Mouse (Mus musculus) gastrocnemius, postnatal 25 days (tissue): ENCODE measurements at regions not wholly inside any gene's neighbourhood (a gene's known extent, or its start where the extent isn't known, plus 50 kb on each side); places are given as distances from the start of the nearest gene placed in this dataset.
A peak's percentile ranks its signal among the peaks of the same experiment; 100 is the strongest.

Experiments used
- DNase-seq: peaks from one replicate; pipeline ENCODE4 v3.0.0; 2022

- DNase-seq = no peak
Observed at GRCm38 (mm10) chr11:63583321-63583720, 338.8 kb downstream of the Hs3st3b1 start.

GRCm38 (mm10) chr11:63585216-63585869 is 336.7 kb downstream of the Hs3st3b1 start:
- DNase-seq = no peak

GRCm38 (mm10) chr11:63620220-63620619 is 301.9 kb downstream of the Hs3st3b1 start:
- no peak for DNase-seq

- DNase-seq = no peak
Observed at GRCm38 (mm10) chr11:63630336-63630735, 291.8 kb downstream of the Hs3st3b1 start.

- DNase-seq = no peak
Observed at GRCm38 (mm10) chr11:63657057-63657456, 265.0 kb downstream of the Hs3st3b1 start.

GRCm38 (mm10) chr11:63665268-63665934 is 256.7 kb downstream of the Hs3st3b1 start:
- DNase-seq = no peak

GRCm38 (mm10) chr11:63670477-63670876 is 251.6 kb downstream of the Hs3st3b1 start:
- DNase-seq = no peak

- DNase-seq = no peak
Observed at GRCm38 (mm10) chr11:63671816-63672215, 250.3 kb downstream of the Hs3st3b1 start.

GRCm38 (mm10) chr11:63677921-63678320 is 244.2 kb downstream of the Hs3st3b1 start:
- DNase-seq = no peak

GRCm38 (mm10) chr11:63678382-63678905 is 243.6 kb downstream of the Hs3st3b1 start:
- no peak for DNase-seq

GRCm38 (mm10) chr11:63679491-63679890 is 242.6 kb downstream of the Hs3st3b1 start:
- no peak for DNase-seq

- DNase-seq = no peak
Observed at GRCm38 (mm10) chr11:63684228-63684980, 237.7 kb downstream of the Hs3st3b1 start.

- DNase-seq = no peak
Observed at GRCm38 (mm10) chr11:63691041-63691440, 231.0 kb downstream of the Hs3st3b1 start.

GRCm38 (mm10) chr11:63704995-63705580 is 217.0 kb downstream of the Hs3st3b1 start:
- DNase-seq = no peak

- DNase-seq = no peak
Observed at GRCm38 (mm10) chr11:63706057-63706456, 216.0 kb downstream of the Hs3st3b1 start.

- DNase-seq = no peak
Observed at GRCm38 (mm10) chr11:63707093-63707492, 215.0 kb downstream of the Hs3st3b1 start.

- DNase-seq = no peak
Observed at GRCm38 (mm10) chr11:63708412-63708811, 213.7 kb downstream of the Hs3st3b1 start.

- DNase-seq = peak; percentile 15
Observed at GRCm38 (mm10) chr11:63712053-63712864, 209.8 kb downstream of the Hs3st3b1 start.

- DNase-seq = no peak
Observed at GRCm38 (mm10) chr11:63722261-63722660, 199.8 kb downstream of the Hs3st3b1 start.

- peak; percentile 6 for DNase-seq
Observed at GRCm38 (mm10) chr11:63730880-63731279, 191.2 kb downstream of the Hs3st3b1 start.

GRCm38 (mm10) chr11:63753260-63753659 is 168.8 kb downstream of the Hs3st3b1 start:
- DNase-seq = no peak

- DNase-seq = no peak
Observed at GRCm38 (mm10) chr11:63754826-63755225, 167.3 kb downstream of the Hs3st3b1 start.
